Mouse (Mus musculus) CD4-positive helper T cell, adult 2 months (primary cell): ENCODE measurements at regions not wholly inside any gene's neighbourhood (a gene's known extent, or its start where the extent isn't known, plus 50 kb on each side); places are given as distances from the start of the nearest gene placed in this dataset.

Experiments used
- DNase-seq: peaks from one replicate; pipeline ENCODE4 v3.0.0-alpha.2; 2012; ENCODE audit warnings: low read depth, missing footprints, low spot score

DNA sequence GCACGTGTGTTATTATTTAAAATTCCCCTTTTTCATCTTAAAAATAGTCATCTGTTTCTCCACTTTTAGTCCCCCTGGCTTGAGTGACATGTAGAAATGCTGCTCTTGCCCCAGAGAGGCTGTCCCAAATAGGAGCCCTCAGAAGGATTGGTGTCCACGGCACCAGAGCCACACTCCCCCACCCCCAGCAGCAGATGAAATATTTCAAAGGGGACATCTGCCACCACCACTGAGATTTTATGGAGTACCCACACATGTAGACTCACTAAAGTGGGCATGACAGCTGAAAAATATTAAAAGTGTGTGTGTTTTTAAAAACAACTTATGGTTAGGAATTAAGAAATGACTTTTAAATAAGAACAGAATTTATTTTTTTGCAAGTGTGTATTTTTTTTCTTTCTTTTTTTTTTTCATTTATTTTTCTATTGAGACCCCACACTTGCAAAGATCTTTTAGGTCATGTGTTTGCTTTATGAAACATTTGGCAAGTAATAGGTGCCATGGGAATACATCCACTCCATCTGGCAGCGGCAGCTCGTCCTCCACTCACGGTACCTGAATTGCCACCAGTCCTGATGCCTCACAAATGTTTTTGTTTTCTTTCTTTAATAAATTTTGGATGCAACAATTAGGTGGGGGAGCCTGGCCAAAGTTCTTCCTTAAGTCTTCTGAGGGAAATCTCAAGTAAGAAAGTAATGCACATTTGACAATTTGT is 533.2 kb upstream of the Zeb2 start:
- DNase-seq = no peak

DNA sequence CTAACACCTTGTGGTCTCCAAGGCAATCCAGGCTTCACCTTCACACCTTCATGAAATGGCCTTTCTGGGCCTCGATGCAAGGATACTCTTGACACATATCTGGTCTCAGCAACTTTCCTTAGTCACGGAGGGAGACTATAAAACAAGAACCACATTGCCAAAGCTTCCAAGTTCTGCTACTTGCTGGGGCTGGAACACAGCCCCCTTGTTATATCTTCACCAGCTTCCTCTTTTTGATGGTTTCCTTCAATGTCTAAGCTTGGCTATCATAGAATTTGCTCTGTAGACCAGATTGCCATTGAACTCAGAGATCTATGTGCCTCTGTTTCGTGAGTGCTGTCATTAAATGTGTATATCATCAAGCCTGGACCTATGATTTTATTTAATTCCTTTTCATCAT is 530.7 kb upstream of the Zeb2 start:
- no peak for DNase-seq

DNA sequence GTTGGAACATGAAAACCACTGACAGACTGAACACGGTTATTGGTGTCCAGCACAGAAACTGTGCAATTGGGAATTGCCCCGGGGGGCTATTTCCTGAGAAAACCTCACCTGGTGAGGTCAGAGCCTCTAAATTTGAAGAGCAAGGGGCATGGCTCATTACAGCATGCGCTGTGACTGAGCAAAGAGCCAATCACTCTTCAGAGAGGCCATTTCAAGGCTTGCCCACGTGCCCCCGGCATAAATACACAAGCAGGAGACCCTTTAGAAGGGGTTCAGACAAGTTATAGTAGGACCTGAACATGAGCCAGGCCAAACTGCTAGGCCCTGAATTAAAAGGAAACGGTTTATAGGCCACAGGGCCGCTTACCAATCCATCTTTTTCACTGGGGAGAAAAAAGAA is 512.9 kb upstream of the Zeb2 start:
- no peak for DNase-seq

GRCm38 (mm10) chr2:45629616-45630015 is 512.4 kb upstream of the Zeb2 start:
- no peak for DNase-seq

GRCm38 (mm10) chr2:45623056-45623455 is 505.9 kb upstream of the Zeb2 start:
- DNase-seq = no peak

DNA sequence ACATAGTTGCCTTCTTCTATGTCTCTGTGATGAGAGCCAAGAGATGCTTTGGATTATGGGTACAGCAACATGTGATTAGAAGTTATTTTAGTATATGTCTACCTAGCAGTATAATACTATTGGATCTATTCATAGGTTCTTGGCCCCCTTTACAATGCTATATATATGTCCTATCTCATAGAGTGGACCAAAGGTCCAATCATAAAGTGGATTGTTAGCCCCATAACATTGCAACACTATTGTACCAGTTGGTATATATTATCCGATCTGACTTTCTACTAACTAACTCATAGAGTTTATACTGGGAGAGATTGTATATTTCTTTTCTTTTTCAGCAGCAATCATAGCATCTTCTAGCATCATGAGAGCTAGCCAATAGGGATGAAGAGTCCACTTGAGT is 491.7 kb upstream of the Zeb2 start:
- DNase-seq = no peak

GRCm38 (mm10) chr2:45607393-45607792 is 490.2 kb upstream of the Zeb2 start:
- no peak for DNase-seq

DNA sequence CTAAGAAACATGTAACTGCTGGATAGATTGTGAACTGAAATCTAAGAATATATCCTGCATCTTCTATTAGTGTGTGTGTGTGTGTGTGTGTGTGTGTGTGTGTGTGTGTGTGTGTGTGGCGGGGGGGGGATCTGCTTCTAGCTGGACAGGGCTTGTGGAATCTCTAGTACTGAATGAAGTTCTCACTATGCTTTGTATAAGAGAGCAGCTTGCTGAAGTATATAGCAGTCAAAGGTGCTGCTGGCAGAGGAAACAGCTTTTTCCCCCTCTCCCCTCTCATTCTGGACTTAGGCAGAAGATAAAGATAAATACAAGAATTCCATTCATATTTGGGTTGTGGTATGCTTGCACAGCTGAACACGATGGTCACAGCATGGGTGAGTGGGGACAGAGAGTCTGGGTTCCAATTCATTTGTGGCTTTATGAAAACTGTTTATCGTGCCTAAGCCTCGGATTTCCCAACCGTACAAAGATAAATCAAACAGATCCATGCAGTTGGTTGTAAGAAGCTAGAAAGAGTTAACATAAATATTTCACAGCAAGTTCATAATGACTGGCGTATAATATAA is 484.2 kb upstream of the Zeb2 start:
- no peak for DNase-seq

DNA sequence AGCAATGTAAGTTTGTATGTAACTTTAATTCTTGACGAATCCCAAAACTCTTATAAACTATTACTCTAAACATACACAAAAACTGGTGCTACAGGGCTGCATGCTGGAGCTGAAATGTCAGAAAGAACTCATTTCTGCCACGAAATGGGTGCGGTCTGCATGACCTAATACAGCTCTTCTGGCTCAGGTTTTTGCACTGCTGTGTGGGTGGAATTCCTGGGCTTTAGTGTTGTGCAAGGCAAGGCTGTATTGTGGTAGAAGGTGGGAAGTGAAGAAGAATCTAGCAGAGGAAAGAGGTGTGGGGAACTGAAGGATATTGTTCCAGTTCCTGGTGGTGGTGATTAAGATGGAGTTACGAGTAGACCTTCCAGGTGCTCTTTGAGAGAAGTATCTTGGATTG is 476.6 kb upstream of the Zeb2 start:
- no peak for DNase-seq

DNA sequence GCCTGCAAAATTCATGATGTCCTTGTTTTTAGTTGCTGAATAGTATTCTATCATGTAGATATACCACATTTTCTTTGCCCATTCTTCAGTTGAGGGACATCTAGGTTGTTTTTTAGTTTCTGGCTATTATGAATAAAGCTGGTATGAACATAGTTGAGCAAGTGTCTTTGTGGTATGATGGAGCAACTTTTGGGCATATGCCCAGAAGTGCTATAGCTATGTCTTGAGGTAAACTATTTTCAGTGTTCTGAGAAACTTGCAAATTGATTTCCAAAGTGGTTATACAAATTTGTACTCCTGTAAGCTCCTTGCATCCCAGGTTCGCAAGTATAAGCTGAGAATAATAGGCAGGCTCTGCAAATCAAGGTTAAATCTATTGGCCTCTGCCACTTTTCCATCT is 473.8 kb upstream of the Zeb2 start:
- DNase-seq = no peak

DNA sequence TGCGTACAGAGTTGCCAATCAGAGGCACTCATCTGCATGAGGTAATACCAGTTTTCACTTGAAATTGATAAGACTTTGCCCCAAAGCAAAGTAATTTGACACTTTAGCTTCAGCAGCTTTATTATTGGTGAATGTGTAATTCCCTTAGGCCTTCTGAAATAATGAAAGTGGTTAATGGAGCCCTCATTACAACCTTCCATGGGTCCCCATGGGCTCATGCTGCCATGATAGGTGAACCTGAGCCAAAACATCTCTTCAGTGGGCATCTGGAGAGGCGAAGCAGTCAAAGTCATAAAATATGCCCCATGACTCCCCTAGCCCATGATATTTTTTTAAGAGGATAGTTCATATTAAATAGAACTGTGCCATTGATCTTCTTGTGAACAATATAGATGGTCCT is 471.1 kb upstream of the Zeb2 start:
- no peak for DNase-seq

DNA sequence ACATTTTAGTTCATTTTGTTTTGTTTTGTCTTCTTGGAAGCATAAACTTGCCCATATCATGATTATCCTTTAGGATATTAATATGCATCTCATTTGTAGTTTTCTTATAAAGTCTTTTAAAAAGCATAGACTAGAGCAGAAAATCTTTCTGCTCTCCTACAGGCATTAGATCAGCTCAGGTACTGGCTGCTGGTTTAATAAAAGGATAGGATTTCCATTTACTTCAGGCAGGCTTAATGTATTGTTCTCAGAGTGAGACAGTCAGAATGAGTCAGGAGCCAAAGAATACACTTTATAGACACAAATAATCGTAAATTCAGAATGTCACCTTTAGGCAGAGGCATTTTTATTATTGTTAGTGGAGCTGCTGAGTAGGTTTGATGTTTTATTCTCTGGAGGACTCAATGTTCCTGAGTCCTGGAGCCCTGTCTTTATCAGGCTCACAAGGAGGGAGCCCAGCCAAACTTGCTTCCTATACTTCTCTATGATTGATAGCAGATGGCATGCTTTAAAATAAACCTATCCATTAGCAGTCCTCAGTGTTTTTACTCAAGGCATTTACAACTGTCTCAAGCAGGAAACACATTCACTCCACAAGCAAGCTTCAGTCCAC is 469.5 kb upstream of the Zeb2 start:
- DNase-seq = no peak

DNA sequence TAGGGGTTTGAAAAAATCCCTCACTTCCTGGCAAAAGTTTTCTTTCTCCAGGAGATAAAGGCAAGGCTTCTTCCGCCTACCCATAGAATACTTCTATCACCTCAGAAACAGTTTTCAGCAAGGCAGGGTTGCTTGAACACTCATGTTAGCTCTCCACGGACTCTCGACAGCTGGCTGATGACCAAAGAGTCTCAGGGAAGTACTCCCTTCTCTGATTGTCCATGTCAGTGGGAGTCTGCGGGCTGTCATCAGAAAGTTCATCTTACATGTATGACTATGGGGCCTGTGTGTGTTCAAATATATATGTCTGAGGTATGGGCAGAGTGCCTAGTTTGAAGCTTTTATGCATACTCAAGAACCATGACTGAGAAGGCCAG is 464.3 kb upstream of the Zeb2 start:
- no peak for DNase-seq

GRCm38 (mm10) chr2:45580838-45581548 is 463.8 kb upstream of the Zeb2 start:
- DNase-seq = no peak

GRCm38 (mm10) chr2:45572906-45573305 is 455.7 kb upstream of the Zeb2 start:
- no peak for DNase-seq

- DNase-seq = no peak
Observed at GRCm38 (mm10) chr2:45554707-45555106, 437.5 kb upstream of the Zeb2 start.

DNA sequence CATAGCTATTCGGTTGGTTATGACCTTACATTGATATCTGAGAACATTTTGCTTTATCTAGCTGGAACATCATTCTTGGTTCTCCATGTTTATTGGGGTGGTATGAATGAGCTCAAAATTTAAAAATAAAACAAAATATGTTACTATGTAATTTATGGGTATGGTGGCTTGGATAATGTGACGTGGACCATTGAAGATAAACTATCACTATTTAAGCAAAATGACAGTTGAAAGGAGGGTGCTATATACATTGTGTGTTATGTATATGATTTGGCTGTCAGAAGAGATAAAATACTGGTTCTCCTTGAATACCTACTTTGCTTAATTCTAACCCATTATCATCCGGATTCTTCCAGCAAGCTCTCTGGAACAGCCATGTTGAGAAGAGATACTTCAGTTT is 424.2 kb upstream of the Zeb2 start:
- no peak for DNase-seq

GRCm38 (mm10) chr2:45538950-45539349 is 421.8 kb upstream of the Zeb2 start:
- no peak for DNase-seq

DNA sequence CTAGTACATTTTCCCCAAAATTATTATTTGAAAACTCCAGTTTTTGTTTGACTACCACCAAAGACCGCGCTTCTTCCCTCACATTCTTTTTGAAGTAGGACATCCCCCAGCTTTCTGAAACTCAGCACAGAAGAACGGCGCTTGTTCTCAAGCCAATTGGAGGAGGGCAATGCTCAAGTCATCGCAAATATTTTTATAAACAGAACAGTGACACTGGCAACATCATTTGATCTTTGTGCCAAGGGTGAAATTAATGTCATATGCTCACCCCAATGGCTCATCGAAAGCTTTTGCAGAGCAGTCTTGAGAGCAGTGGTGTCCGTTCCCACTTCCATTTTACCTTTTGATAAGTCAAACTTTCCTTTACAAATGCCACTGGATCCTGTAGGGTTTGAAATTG is 420.5 kb upstream of the Zeb2 start:
- no peak for DNase-seq

GRCm38 (mm10) chr2:45534806-45535205 is 417.6 kb upstream of the Zeb2 start:
- no peak for DNase-seq

DNA sequence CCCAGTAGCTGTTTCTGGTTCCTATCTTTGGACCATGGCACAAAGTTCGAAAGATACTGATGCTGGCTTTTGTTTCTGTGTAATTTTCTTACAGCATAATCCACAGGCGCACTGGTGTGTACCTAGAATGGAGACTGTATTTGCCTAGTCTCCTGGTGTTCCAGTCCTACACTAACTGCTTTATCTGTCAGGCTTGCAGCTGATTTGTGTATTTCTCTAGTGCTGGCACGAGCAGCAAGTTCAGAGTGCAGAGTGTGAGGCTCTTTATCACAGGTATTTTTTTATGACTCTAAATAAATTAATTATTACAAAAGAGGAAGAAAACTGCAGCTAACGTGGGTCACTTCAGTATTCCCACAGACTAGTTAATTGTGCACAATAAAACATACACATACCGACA is 405.1 kb upstream of the Zeb2 start:
- no peak for DNase-seq

- no peak for DNase-seq
Observed at GRCm38 (mm10) chr2:45519550-45520152, 402.5 kb upstream of the Zeb2 start.
